Mouse (Mus musculus): ENCODE measurements around the gene Gm28053. TPM values are rescaled to one million over a fixed set of nuclear protein-coding genes. Genes with fewer than 3 reads are reported as not detected.

Gm28053 gene
- total and polyA plus RNA-seq, 3 experiments = not detected

GRCm38 (mm10) chr6:48763567-48764270 is 45.3 kb downstream of the Gm28053 start:
- TF ChIP-seq GATA1 (IDR thresholded peaks at IDR 0.05; ENCODE audit: borderline replicate concordance, low read length) (no peak), CTCF (IDR thresholded peaks at IDR 0.05; ENCODE audit: low read depth, low read length) (no peak), POLR2AphosphoS5 (IDR thresholded peaks at IDR 0.05; ENCODE audit: insufficient replicate concordance, low read depth, low read length) (no peak), GATA2 (IDR thresholded peaks at IDR 0.05; ENCODE audit: borderline replicate concordance, low read depth, low read length) (no peak), TAL1 (conservative IDR thresholded peaks at IDR 0.05; ENCODE audit: low read depth, low read length) (no peak)
- Histone ChIP-seq H3K27me3 (ENCODE audit: insufficient read depth, low read length) (no peaks in the 10 kb centered on the region), H3K36me3 (replicated peaks) (no peaks in the 10 kb centered on the region), H3K9me3 (replicated peaks) (no peaks in the 10 kb centered on the region), H3K4me3 (ENCODE audit: low read depth, low read length) (no peak overlapping the region), H3K4me1 (ENCODE audit: insufficient read depth, low read depth, low read length) (no peaks in the 10 kb centered on the region)
- ATAC-seq (ENCODE audit: extremely low read depth, insufficient number of reproducible peaks, low FRiP score, poor library complexity, severe bottlenecking) = no peak
- DNase-seq (ENCODE audit: low spot score) = no peak

GRCm38 (mm10) chr6:48764496-48764895 is 46.1 kb downstream of the Gm28053 start:
- TF ChIP-seq GATA1 (IDR thresholded peaks at IDR 0.05; ENCODE audit: borderline replicate concordance, low read length) = no peak
- TF ChIP-seq POLR2AphosphoS5 (IDR thresholded peaks at IDR 0.05; ENCODE audit: insufficient replicate concordance, low read depth, low read length) = no peak
- no peak for TF ChIP-seq TAL1 (conservative IDR thresholded peaks at IDR 0.05; ENCODE audit: low read depth, low read length)
- TF ChIP-seq GATA2 (IDR thresholded peaks at IDR 0.05; ENCODE audit: borderline replicate concordance, low read depth, low read length) = no peak
- TF ChIP-seq CTCF (IDR thresholded peaks at IDR 0.05; ENCODE audit: low read depth, low read length) = no peak
- H3K9me3 ChIP-seq (replicated peaks) = no peaks in the 10 kb centered on the region

GRCm38 (mm10) chr6:48768178-48768869 is 49.9 kb downstream of the Gm28053 start:
- no peak for TF ChIP-seq POLR2AphosphoS5 (IDR thresholded peaks at IDR 0.05; ENCODE audit: insufficient replicate concordance, low read depth, low read length)
- TF ChIP-seq GATA2 (IDR thresholded peaks at IDR 0.05; ENCODE audit: borderline replicate concordance, low read depth, low read length) = no peak
- no peak for TF ChIP-seq TAL1 (conservative IDR thresholded peaks at IDR 0.05; ENCODE audit: low read depth, low read length)
- TF ChIP-seq GATA1 (IDR thresholded peaks at IDR 0.05; ENCODE audit: borderline replicate concordance, low read length) = no peak
- TF ChIP-seq CTCF (IDR thresholded peaks at IDR 0.05; ENCODE audit: low read depth, low read length) = no peak
- no peaks in the 10 kb centered on the region for H3K27me3 ChIP-seq (ENCODE audit: insufficient read depth, low read length)
- no peak for DNase-seq (ENCODE audit: low spot score)
- no peak overlapping the region for H3K4me3 ChIP-seq (ENCODE audit: low read depth, low read length)
- no peaks in the 10 kb centered on the region for H3K4me1 ChIP-seq (ENCODE audit: insufficient read depth, low read depth, low read length)
- no peak for ATAC-seq (ENCODE audit: extremely low read depth, insufficient number of reproducible peaks, low FRiP score, poor library complexity, severe bottlenecking)
- no peaks in the 10 kb centered on the region for H3K9me3 ChIP-seq (replicated peaks)
- H3K36me3 ChIP-seq (replicated peaks) = no peaks in the 10 kb centered on the region

More at GRCm38 (mm10) chr6:48764496-48764895, 46.1 kb downstream of the Gm28053 start:
- DNase-seq (ENCODE audit: low spot score) (no peak), ATAC-seq (ENCODE audit: extremely low read depth, insufficient number of reproducible peaks, low FRiP score, poor library complexity, severe bottlenecking) (no peak)
- H3K27me3 ChIP-seq (ENCODE audit: insufficient read depth, low read length) = no peaks in the 10 kb centered on the region
- no peak overlapping the region for H3K4me3 ChIP-seq (ENCODE audit: low read depth, low read length)
- no peaks in the 10 kb centered on the region for H3K4me1 ChIP-seq (ENCODE audit: insufficient read depth, low read depth, low read length)
- no peaks in the 10 kb centered on the region for H3K36me3 ChIP-seq (replicated peaks)

- H3K4me3 ChIP-seq (ENCODE audit: low read depth, low read length) = no peak overlapping the region
- TF ChIP-seq GATA2 (IDR thresholded peaks at IDR 0.05; ENCODE audit: borderline replicate concordance, low read depth, low read length) = no peak
- TF ChIP-seq GATA1 (IDR thresholded peaks at IDR 0.05; ENCODE audit: borderline replicate concordance, low read length) = no peak
- TF ChIP-seq TAL1 (conservative IDR thresholded peaks at IDR 0.05; ENCODE audit: low read depth, low read length) = no peak
- no peak for TF ChIP-seq CTCF (IDR thresholded peaks at IDR 0.05; ENCODE audit: low read depth, low read length)
- no peak for TF ChIP-seq POLR2AphosphoS5 (IDR thresholded peaks at IDR 0.05; ENCODE audit: insufficient replicate concordance, low read depth, low read length)
- ATAC-seq (ENCODE audit: extremely low read depth, insufficient number of reproducible peaks, low FRiP score, poor library complexity, severe bottlenecking) (no peak), DNase-seq (ENCODE audit: low spot score) (no peak)
- no peaks in the 10 kb centered on the region for H3K4me1 ChIP-seq (ENCODE audit: insufficient read depth, low read depth, low read length)
- H3K27me3 ChIP-seq (ENCODE audit: insufficient read depth, low read length) = no peaks in the 10 kb centered on the region
- H3K36me3 ChIP-seq (replicated peaks) = no peaks in the 10 kb centered on the region
- no peaks in the 10 kb centered on the region for H3K9me3 ChIP-seq (replicated peaks)
These were observed 50.5 kb downstream of the Gm28053 start for GRCm38 (mm10) chr6:48768933-48769332.

GRCm38 (mm10) chr6:48770696-48771095 is 52.3 kb downstream of the Gm28053 start, which contains the start of gene Gimap3:
TSS of gene Gimap3 (minus strand) at chr6:48770851.
- DNase-seq (ENCODE audit: low spot score) = no peak
- ATAC-seq (ENCODE audit: extremely low read depth, insufficient number of reproducible peaks, low FRiP score, poor library complexity, severe bottlenecking) = no peak
- TF ChIP-seq TAL1 (conservative IDR thresholded peaks at IDR 0.05; ENCODE audit: low read depth, low read length) (no peak), GATA2 (IDR thresholded peaks at IDR 0.05; ENCODE audit: borderline replicate concordance, low read depth, low read length) (no peak), CTCF (IDR thresholded peaks at IDR 0.05; ENCODE audit: low read depth, low read length) (no peak)
- H3K9me3 ChIP-seq (replicated peaks) = 0 out of 2 replicates have a peak, but pooled peaks cover 4% of the 10 kb centered on the region
- no peaks in the 10 kb centered on the region for H3K27me3 ChIP-seq (ENCODE audit: insufficient read depth, low read length)
- H3K4me1 ChIP-seq (ENCODE audit: insufficient read depth, low read depth, low read length) = no peaks in the 10 kb centered on the region
- H3K36me3 ChIP-seq (replicated peaks) = no peaks in the 10 kb centered on the region
- H3K4me3 ChIP-seq (ENCODE audit: low read depth, low read length) = no peak within 1 kb of the TSS

GRCm38 (mm10) chr6:48772030-48772429 is 53.6 kb downstream of the Gm28053 start:
- 0 out of 2 replicates have a peak, but pooled peaks cover 4% of the 10 kb centered on the region for H3K9me3 ChIP-seq (replicated peaks)
- ATAC-seq (ENCODE audit: extremely low read depth, insufficient number of reproducible peaks, low FRiP score, poor library complexity, severe bottlenecking) (no peak), DNase-seq (ENCODE audit: low spot score) (peak; percentile 18)
- H3K27me3 ChIP-seq (ENCODE audit: insufficient read depth, low read length) = no peaks in the 10 kb centered on the region
- H3K4me3 ChIP-seq (ENCODE audit: low read depth, low read length) = no peak overlapping the region
- no peak for TF ChIP-seq GATA1 (IDR thresholded peaks at IDR 0.05; ENCODE audit: borderline replicate concordance, low read length)
- no peak for TF ChIP-seq TAL1 (conservative IDR thresholded peaks at IDR 0.05; ENCODE audit: low read depth, low read length)
- no peak for TF ChIP-seq GATA2 (IDR thresholded peaks at IDR 0.05; ENCODE audit: borderline replicate concordance, low read depth, low read length)
- TF ChIP-seq POLR2AphosphoS5 (IDR thresholded peaks at IDR 0.05; ENCODE audit: insufficient replicate concordance, low read depth, low read length) = no peak
- peak; percentile 82 for TF ChIP-seq CTCF (IDR thresholded peaks at IDR 0.05; ENCODE audit: low read depth, low read length)
- no peaks in the 10 kb centered on the region for H3K36me3 ChIP-seq (replicated peaks)
- H3K4me1 ChIP-seq (ENCODE audit: insufficient read depth, low read depth, low read length) = no peaks in the 10 kb centered on the region
